Mouse (Mus musculus) v-Abl transformed pro-B cells (cell line): ENCODE measurements around the gene Stac3.

Experiments used
- in situ Hi-C, 2 experiments: fragments of 400-800 bp; cut with MboI; formaldehyde crosslinking; loops; one replicate each; pipeline ENCODE4 v1.15.1; 2025; ENCODE audit not compliant: unreplicated experiment in 2 of 2

Stac3 gene

GRCm38 (mm10) chr10:127522088-127522581 is 20.6 kb downstream of the Stac3 start, which contains the start of gene Shmt2:
Gene Shmt2 (minus strand): TSS chr10:127522444.
- in situ Hi-C loops, result no loop called here

- in situ Hi-C loops, result no loop called here
Measured at GRCm38 (mm10) chr10:127524646-127525255, 23.3 kb downstream of the Stac3 start.

DNA sequence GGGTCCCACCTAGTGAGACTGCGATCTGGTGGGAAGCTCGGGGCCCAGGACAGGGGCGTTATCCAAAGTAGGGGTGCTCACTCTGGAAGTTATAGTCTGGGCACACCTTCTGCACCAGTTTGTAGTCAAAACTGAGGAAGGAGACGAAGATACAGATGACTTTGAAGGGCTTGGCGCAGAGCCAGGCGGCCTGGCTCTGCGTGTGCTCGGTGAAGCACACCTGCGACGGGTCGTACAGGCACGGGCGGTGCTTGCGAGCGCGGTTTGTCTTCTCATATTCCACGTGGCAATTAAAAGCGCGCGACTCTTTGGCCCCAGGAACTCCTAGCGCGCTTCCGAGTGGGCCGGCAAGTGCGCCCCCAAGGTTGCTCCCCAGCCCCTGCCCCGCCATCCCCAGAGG is 24.6 kb downstream of the Stac3 start:
- in situ Hi-C loops, result no loop called here

DNA sequence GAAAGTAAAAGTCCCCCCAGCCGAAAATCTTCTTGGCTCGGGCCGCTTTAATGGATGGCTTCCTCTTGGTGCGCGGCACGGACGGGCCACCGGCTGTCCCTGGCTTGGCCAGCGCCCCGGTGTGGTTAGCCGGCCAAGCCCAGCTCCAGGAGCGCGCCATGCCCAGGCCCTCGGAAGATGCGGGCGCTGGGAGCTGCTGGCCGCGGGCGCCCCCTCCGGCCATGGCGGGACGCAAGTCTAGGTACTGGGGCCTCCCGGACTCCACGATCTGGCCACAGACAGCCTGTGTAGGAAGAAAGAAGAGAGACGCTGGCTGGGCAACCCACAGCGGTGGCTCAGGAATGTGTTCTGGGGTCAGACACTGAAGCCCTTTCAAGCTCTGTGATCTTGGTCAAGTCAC is 25.2 kb downstream of the Stac3 start:
- in situ Hi-C loops, result no loop called here

GRCm38 (mm10) chr10:127527481-127527880 is 26.0 kb downstream of the Stac3 start:
- in situ Hi-C loops, result no loop called here

DNA sequence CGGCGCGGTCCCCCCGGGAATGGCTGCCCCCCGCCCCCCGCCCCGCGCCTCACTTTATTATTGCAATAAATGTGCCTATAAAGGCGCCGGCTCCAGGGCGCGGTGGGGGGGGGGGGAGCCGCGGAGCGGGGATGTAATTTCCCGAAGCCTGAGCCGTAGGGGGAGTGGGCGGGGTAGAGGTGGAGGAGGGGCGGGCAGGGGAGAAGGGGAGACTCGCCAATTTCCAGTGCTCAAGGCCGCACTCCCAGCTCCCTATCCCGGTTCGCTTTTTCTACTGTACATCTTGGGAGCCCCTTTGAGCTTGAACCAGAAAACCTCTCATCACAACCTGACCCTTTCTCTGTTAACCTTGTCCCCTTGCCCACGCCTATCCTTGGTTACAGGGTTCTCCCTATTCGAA is 29.5 kb downstream of the Stac3 start:
- in situ Hi-C loops, result no loop called here

- in situ Hi-C loops, result no loop called here
Measured at GRCm38 (mm10) chr10:127531548-127531947, 30.1 kb downstream of the Stac3 start.

DNA sequence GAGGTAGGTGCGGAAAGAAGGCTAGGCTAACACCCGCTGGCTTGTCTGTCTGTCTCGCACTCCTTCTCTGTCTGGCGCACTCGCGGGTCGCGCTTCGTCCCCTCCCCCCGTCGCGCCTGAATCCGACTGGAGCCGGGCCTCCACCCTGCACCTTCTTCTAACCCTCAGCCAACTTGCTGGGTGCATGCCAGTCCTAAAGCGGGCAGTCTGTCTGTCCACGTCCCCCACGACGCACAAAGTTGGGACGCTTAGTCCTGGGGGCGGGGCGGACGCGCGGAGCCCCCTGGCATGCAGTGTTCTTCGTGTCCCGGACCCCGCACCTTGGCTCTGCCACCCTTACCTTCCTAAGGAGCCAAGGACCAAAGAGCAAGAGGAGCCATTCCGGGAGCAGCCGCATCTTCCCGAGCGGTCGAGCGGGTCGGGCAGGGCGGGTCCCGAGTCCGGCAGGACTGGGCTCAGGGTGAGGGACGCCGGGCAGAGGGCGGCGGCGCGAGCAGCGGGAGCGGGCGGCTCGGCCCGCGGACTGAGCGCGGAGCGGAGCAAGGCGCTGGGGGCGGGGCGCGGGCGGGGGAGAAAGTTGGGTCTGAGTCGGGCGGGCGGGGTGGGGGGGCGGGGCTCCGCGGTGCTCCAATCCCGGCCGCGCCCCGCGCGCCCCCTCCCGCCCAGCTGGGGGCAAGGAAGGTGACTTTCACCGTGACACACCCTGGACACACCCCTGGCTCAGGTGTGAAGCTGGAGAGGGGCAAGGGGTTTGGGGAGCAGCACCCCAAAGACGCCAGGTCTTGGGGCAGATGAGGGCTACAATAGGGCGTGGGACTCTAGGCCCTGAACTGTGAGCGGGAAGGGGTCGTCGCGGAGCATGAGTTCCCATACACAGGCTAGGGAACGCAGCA is 32.8 kb downstream of the Stac3 start, which contains the start of gene Nxph4:
Gene Nxph4 (minus strand): TSS at position 524 of the 893 bp plus-strand sequence.
- in situ Hi-C loops, result no loop called here

DNA sequence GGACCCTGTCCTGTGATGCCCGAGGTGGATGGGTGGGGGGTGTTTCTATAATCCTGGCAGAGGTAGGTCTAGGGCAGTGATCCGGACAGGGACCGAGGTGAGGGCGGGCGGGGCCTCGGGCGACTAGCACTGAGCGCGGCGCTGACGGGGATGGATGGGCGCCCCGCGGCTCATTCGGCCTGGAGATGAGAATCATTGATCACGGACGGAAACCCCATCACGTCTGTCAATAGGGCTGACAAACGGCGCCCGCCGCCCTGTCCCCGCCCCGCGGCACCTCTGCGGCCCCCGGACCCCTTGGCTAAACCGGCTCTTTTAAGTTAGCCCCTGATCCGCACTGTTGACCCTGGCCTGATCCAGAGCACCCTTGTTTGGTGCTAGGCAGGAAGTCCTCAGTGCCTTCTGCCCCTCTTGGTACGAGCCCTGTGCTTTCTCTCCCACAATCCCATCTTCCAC is 33.5 kb downstream of the Stac3 start:
- in situ Hi-C loops, result no loop called here

GRCm38 (mm10) chr10:127536586-127537314 is 35.3 kb downstream of the Stac3 start:
- in situ Hi-C loops, result no loop called here

- in situ Hi-C loops, result no loop called here
Measured at GRCm38 (mm10) chr10:127537854-127538583, 36.5 kb downstream of the Stac3 start.

GRCm38 (mm10) chr10:127541510-127541909 is 40.0 kb downstream of the Stac3 start:
- in situ Hi-C loops, result loop anchor here (5.0 kb wide), 1 partner anchor 34 kb away; no protein-coding TSS in a partner anchor

- in situ Hi-C loops, result loop anchor here (5.0 kb wide), 1 partner anchor 35 kb away; no protein-coding TSS in a partner anchor
Measured at GRCm38 (mm10) chr10:127542084-127542483, 40.6 kb downstream of the Stac3 start.

DNA sequence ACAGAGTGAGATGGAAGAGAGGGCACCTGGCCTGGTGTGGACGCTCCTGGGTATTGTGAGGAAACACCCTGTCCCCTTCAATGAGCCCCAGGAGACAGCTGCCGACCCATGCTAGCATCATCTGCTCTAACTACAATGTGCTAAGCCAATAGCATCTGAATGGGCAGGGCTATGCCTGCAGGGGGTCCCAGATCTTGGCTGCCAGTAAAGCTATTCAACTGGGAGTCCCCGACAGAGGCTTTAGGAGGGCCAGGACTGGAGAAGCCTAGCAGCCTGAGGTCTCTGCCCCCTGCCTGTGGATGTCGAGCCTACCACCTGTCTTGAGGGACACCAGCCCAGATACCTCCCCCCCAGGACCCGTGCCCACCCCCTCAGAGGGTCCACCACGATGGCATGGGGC is 41.2 kb downstream of the Stac3 start:
- in situ Hi-C loops, result loop anchor here (5.0 kb wide), 1 partner anchor 35 kb away; no protein-coding TSS in a partner anchor

DNA sequence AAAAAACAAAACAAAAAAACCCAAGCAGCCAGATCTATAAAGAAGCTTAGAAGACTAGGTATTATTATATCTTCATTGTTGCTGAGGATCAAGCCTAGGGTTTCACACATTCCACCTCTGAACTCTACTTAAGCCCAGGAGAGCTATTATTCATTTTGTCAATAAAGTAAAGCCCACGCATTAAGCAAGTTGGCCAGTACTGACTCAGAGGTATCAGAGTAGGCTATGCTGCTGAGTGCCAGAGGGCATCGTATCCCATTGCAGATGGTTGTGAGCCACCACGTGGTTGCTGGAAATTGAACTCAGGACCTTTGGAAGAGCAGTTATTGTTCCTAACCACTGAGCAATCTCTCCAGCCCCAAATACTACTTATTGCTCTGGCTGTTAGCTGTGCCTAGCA is 42.4 kb downstream of the Stac3 start:
- in situ Hi-C loops, result loop anchor here (5.0 kb wide), 1 partner anchor 37 kb away; no protein-coding TSS in a partner anchor

DNA sequence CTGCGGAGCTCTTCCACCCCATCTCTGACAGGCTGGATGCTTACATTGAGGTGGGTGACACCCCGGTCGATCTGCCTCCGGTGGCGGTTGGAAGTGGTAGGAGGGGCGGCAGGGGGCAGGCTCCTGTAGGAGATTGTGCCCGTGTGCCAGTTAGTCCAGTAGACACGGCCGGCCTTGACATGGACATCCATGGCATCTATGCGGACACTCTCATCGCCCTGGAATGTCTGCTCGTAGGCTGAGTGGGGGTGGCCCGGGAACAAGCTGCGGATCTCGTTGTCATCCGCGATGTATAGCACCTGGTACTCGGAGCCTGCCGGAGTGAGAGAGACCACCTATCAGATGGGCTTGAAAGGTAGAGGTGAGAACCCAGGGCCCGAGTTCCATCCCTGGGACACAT is 42.9 kb downstream of the Stac3 start:
- in situ Hi-C loops, result loop anchor here (5.0 kb wide), 1 partner anchor 37 kb away; no protein-coding TSS in a partner anchor

- in situ Hi-C loops, result no loop called here
Measured at GRCm38 (mm10) chr10:127546505-127546904, 45.0 kb downstream of the Stac3 start.

- in situ Hi-C loops, result no loop called here
Measured at GRCm38 (mm10) chr10:127548236-127548635, 46.8 kb downstream of the Stac3 start.

GRCm38 (mm10) chr10:127549892-127550291 is 48.4 kb downstream of the Stac3 start:
- in situ Hi-C loops, result no loop called here

DNA sequence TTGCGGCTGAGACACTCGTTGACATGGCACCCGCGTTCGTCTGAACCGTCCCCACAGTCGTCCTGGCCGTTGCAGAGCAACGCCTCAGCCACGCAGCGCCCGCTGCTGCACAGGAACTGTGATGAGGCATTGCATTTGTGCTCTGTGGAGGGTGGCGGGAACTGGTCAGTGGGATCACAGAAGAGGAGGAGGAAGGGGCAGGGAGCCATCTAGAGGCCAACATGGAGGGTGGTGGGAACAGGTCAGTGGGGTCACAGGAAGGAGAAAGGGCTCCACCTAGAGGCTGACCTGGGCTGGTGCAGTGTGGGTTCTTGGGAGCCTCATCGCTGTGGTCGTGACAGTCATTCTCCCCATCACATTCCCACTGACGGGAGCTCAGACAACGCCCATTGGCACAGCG is 54.2 kb downstream of the Stac3 start:
- in situ Hi-C loops, result no loop called here
